Mouse (Mus musculus): ENCODE results near the gene Bysl. TPM values are rescaled to one million over a fixed set of nuclear protein-coding genes. Genes with fewer than 3 reads are reported as not detected.
A peak's percentile ranks its signal among the peaks of the same experiment; 100 is the strongest.
"Not testable (repeated sequence)": the region's sequence is repeated elsewhere in the genome, so short reads cannot be mapped to it uniquely, and the experiment has no call there.

Gene Bysl
- polyA plus RNA-seq, 3 experiments from 2014 or later = 9.1 to 12.3 (median 11.6) TPM

- no peak for ATAC-seq
These were observed 7.4 kb upstream of the Bysl start for GRCm38 (mm10) chr17:47618556-47619311.

DNA sequence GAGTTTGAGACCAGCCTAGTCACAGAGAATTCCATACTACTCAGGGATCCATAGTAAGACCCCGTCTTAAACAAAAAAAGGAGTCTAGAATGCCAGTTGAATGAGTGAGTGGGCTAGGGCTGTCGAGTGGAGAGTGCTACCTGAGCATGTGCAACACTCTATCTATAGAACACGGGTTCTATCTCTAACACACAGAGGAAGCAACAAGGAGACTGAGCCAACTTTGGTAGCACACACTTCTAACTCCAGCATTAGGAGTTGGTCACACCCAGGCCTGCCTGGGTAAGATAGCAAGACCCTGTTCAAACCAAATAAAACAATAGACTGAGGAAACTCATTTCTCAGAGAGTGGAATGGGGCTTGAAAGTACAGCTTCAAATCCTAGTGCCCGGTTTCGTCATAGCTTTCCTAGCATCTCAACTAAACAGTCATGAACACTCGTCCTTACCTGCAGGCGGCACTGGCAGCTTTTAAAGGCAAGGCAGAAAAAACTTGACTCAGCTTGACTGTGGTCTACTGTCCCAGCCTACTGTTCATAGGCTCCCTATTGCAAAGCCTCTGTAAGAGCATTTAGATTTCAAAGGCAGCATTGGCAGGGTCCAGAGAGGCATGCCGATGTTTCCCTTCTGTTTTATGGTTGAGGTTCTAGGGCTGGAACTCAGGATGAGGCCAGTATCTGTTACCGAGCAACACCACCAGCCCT is 6.5 kb upstream of the Bysl start:
- no peak for ATAC-seq

DNA sequence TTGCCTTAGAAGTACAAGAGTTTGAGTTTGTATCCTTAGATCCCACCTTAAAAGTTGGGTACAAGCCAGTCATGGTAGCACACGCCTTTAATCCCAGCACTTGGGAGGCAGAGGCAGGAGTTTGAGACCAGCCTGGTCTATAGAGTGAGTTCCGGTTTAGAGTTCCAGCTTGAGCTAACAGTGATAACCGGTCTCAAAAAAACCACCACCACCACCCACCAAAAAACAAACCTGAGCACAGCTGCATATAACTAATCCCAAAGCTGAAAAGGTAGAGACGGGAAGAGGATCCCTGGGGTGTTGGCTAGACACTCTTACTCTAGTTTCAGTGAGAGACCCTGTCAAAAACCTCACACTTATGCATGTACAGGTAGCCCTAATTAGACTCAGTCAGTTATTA is 5.4 kb upstream of the Bysl start:
- no peak for ATAC-seq

- no peak for ATAC-seq
These were observed 4.8 kb upstream of the Bysl start for GRCm38 (mm10) chr17:47616119-47616518.

DNA sequence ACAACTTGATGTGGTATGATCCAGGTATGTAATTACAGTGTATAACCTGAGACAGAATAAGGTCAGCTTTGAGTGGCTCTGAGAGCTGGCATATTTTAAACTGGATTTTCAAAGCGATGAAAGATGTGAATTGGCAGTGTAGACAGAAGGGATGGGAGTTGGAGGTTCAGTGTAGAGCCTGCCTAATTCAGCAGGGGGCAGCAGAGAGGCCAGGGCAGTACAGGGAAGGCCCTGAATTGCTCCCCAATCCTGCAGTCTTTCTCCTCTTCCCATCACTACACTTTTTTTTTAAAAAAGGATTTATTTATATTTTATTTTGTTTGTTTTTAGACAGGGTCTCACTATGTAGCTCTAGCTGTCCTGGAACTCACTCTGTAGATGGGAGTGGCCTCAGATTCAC is 2.7 kb upstream of the Bysl start:
- no peak for ATAC-seq

GRCm38 (mm10) chr17:47611661-47611982 is 330 bp upstream of the Bysl start:
- ATAC-seq = peak; percentile 18

- no peak for ATAC-seq
These were observed 2.1 kb downstream of the Bysl start for GRCm38 (mm10) chr17:47609182-47609581.

GRCm38 (mm10) chr17:47606220-47606619 is 5.1 kb downstream of the Bysl start:
- ATAC-seq = no peak

DNA sequence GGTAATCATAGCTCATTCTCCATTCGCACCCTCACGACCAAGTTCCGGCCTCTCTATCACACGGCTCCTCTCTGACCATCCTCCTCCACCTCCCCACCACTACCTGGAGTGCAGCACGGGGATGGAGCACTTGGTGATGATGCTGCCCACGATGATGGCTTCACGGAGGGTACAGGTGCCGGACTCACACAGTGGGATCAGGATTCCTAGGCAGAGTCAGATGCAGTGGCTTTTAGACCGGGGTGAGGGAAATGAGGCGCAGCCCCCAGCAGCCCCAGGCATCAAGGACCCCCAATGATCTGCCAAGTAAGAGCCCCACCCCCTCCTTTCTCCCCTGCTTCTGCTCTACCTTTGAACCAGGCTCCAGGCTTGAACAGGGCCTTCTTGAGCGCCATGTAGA is 9.0 kb downstream of the Bysl start:
- no peak for ATAC-seq

DNA sequence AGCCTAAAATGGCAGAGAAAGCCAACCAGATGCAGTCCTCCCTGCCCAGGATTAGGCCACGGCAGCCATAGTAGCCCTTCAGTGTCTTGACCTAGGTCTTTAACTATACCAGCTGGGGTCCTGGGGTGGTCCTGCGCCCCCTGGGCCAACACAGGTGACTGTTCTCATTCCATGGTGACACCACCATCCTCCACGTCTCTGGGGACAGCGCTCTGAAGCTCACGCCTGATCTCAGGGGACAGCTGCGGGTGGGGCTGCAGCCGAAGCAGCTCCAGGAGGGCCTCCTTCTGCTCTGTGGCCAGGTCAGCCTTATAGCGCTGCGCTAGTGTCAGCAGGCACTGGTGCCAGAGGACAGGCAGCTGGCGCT is 9.9 kb downstream of the Bysl start:
- ATAC-seq = no peak

GRCm38 (mm10) chr17:47600601-47601388 is 10.5 kb downstream of the Bysl start:
- peak; percentile 76 for ATAC-seq

- peak; percentile 36 for ATAC-seq
These were observed 11.6 kb downstream of the Bysl start for GRCm38 (mm10) chr17:47599511-47600297.

GRCm38 (mm10) chr17:47598580-47599304 is 12.6 kb downstream of the Bysl start:
- not testable (repeated sequence) for ATAC-seq

- peak; percentile 21 for ATAC-seq
These were observed 13.3 kb downstream of the Bysl start for GRCm38 (mm10) chr17:47597838-47598579.

DNA sequence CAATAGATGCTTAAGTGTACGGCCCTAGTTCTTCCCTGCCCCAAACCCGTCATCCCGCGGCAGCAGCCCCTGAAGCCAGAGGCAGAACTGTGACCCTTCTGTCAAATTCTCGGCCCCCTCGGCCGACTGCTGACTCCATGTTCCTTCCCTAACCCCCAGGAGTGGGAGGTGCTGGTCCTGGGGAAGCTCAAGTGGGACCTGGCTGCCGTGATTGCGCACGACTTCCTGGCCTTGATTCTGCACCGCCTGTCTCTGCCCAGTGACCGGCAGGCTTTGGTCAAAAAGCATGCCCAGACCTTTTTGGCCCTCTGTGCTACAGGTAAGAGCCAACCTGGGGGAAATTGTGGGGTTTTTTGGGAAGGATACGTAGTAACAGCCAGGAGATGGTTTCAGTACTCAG is 14.0 kb downstream of the Bysl start:
- ATAC-seq = no peak

- ATAC-seq = no peak
These were observed 14.5 kb downstream of the Bysl start for GRCm38 (mm10) chr17:47596839-47597164.

DNA sequence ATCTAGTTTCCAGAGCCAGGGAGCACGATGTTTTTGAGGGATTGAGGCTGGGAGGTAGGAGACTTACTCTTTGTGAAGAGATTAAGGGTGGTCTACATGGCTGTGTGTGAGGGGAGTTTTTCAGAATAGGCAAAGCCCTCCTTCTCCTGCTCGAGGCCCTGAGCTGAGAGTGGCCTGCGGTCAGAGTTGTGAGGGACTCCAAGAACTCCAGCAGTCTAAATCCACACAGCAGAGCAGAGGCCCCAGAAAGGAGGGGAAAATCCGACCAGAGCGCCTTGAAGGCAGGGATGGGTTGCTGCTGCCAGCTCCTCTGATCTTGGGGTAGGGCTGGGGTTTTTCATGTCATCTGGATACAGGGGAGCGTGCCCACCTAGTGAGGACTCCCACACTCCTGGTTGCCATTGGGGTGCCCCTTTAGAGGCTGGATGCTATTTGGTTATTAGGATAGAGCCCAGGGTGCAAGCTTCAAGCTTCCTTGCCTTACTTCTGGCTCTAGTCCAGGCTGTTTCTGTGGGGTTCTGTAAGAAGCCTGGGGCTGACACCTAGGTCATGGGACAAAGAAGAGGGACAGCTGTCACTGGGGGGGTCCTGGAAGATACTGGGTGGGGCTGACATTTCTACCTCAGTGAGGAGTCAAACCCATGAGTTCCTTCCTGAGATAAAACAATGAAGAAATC is 15.0 kb downstream of the Bysl start:
- ATAC-seq = no peak

DNA sequence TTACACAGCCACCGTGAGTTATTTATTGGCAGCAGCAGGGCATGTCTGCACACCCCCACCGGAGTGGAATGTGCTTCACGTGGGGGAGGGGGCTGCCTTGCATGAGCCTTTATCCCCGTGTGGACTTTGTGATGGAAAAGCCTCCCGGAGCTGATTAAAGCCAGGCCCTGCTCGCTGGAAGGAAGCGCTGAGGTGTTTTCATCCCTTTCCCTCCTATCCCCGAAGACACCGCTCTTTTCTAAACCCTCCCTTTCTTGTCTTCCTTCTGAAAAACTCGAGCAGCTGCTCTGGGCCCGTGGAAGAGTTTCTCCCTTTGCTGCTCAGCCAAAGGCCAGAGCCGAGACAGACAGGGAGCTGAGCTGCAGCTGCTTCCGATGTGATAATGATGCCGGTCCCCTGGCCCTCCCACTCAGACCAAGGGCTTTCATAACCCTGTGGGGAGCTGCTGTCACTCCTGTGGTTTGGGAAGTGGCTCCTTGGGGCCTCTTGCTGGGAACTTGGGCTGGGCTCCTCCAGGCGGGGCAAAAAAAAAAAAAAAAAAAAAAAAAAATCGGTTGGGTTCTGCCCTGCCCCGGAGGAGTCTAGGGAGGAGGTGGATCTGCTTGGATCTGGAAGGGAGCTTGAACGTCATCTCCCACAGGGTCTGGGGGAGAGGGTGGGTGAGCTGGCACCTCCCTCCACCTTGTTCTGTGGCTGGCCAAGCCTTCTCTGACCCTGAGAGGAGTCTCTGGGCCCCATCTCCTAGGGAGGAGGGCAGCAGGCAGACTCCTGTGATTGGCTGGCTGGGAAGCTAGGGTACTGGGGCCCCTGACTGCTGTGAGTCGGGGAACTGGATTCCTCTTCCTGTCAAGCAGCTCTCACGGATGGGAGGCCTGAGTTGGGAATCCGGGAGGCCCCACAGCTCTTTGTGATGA is 15.8 kb downstream of the Bysl start:
- no peak for ATAC-seq

DNA sequence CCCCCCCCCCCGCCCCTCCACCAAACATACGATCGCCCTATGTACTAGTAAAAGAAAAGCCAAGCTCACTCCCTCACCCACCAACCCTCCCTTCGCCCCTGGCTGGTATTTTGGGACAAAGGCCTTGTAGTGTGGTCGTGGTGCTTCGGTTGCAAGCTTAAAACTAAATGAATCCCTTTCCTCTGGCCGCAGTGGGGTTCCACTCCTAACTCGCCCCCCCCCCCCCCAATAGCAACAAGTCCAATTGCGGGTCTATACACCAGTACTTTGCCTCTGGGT is 16.4 kb downstream of the Bysl start:
- ATAC-seq = no peak
